8 mouse cellular contexts compared by ENCODE assay signal in genomic region chrX:71214441-71215112, GRCm38 (mm10). TPM values are rescaled to one million over a fixed set of nuclear protein-coding genes. Genes with fewer than 3 reads are reported as not detected.
DNase-seq lines count a peak whose midpoint lies in the region; ATAC-seq and TF ChIP-seq lines count a peak whose summit lies in the region.

No protein-coding gene starts in this region.

- H3K36me3 ChIP-seq in forebrain, embryonic 10.5 days (replicated peaks), result no peaks in the 10 kb centered on the region
- no peaks in the 10 kb centered on the region for H3K36me3 ChIP-seq in heart, embryonic 15.5 days
- no peaks in the 10 kb centered on the region for H3K36me3 ChIP-seq in liver, embryonic 14.5 days (replicated peaks; ENCODE audit: control insufficient read depth, insufficient read depth, low read depth)
- no peaks in the 10 kb centered on the region for H3K36me3 ChIP-seq in neural tube, embryonic 11.5 days (ENCODE audit: control insufficient read depth, insufficient read depth, low read length)
- H3K36me3 ChIP-seq in testis, adult 2 months (ENCODE audit: control insufficient read depth, insufficient read depth, low read length), result no peaks in the 10 kb centered on the region

- H3K9me3 ChIP-seq in forebrain, embryonic 10.5 days, result no peaks in the 10 kb centered on the region
- H3K9me3 ChIP-seq in heart, embryonic 15.5 days (replicated peaks), result no peaks in the 10 kb centered on the region
- no peaks in the 10 kb centered on the region for H3K9me3 ChIP-seq in liver, embryonic 14.5 days (ENCODE audit: control insufficient read depth, low read length)
- H3K9me3 ChIP-seq in neural tube, embryonic 11.5 days (ENCODE audit: control insufficient read depth, low read length), result no peaks in the 10 kb centered on the region

- peak overlapping the region; percentile 56 for H3K9ac ChIP-seq in heart, embryonic 15.5 days
- peak overlapping the region; percentile 35 for H3K9ac ChIP-seq in liver, embryonic 14.5 days (replicated peaks)
- H3K9ac ChIP-seq in neural tube, embryonic 11.5 days (ENCODE audit: low read length), result no peak overlapping the region

- ATAC-seq in heart, embryonic 15.5 days (replicated peaks; ENCODE audit: insufficient number of reproducible peaks, insufficient read depth, low FRiP score, low read depth), result peak; percentile 99
- ATAC-seq in liver, embryonic 14.5 days (ENCODE audit: insufficient read depth), result peak; percentile 93
- ATAC-seq in neural tube, embryonic 11.5 days (ENCODE audit: insufficient read depth, low FRiP score, low TSS enrichment), result peak; percentile 98

- peak; percentile 55 to 58 for DNase-seq in CD8-positive naive resting alpha-beta T cell, adult 2 months (ENCODE audit: low read depth in 2 of 2, low spot score in 2 of 2)
- DNase-seq in c-Kit-positive CD71-negative TER-119-negative erythroid progenitor cells, embryonic 14.5 days (ENCODE audit: low read depth), result peak; percentile 65
- DNase-seq in forebrain, embryonic 10.5 days (ENCODE audit: extremely low spot score, low spot score), result peak; percentile 83
- DNase-seq in kidney, postnatal 25 days, result peak; percentile 90 to 96
- peak; percentile 80 to 83 (median 82) for DNase-seq in liver, embryonic 14.5 days (ENCODE audit: low read depth in 3 of 3, low spot score in 3 of 3)
- DNase-seq in neural tube, embryonic 11.5 days (ENCODE audit: low spot score), result peak; percentile 85

- no peaks in the 10 kb centered on the region for H3K4me1 ChIP-seq in forebrain, embryonic 10.5 days
- no peaks in the 10 kb centered on the region for H3K4me1 ChIP-seq in heart, embryonic 15.5 days (replicated peaks)
- H3K4me1 ChIP-seq in liver, embryonic 14.5 days (replicated peaks; ENCODE audit: control insufficient read depth in 2 of 2, insufficient read depth in 2 of 2, low read length in 1 of 2), result peaks cover 0 to 7% of the 10 kb centered on the region in 2 experiments; a peak in 1 of 4 replicates
- H3K4me1 ChIP-seq in neural tube, embryonic 11.5 days (ENCODE audit: control insufficient read depth, insufficient read depth, low read length), result no peaks in the 10 kb centered on the region
- peaks cover 2% of the 10 kb centered on the region; the same call in 1 of the 2 replicates for H3K4me1 ChIP-seq in testis, adult 2 months (ENCODE audit: control insufficient read depth, insufficient read depth, low read length)

- H3K4me2 ChIP-seq in heart, embryonic 15.5 days, result peak overlapping the region; percentile 70
- peak overlapping the region; percentile 66 for H3K4me2 ChIP-seq in liver, embryonic 14.5 days (ENCODE audit: low read depth)
- peak overlapping the region; percentile 57 for H3K4me2 ChIP-seq in neural tube, embryonic 11.5 days (ENCODE audit: low read depth)

- H3K4me3 ChIP-seq in forebrain, embryonic 10.5 days, result peak overlapping the region; percentile 57
- H3K4me3 ChIP-seq in heart, embryonic 15.5 days, result peak overlapping the region; percentile 63
- peak overlapping the region; percentile 56 to 64 for H3K4me3 ChIP-seq in liver, embryonic 14.5 days (ENCODE audit: insufficient read depth in 1 of 2, low read depth in 2 of 2, low read length in 2 of 2)
- peak overlapping the region; percentile 40 for H3K4me3 ChIP-seq in neural tube, embryonic 11.5 days (ENCODE audit: low read depth, low read length)
- peak overlapping the region; percentile 91 for H3K4me3 ChIP-seq in testis, adult 2 months (ENCODE audit: control insufficient read depth, low read depth, low read length)

- TF ChIP-seq POLR2A in testis, adult 2 months (IDR thresholded peaks at IDR 0.05; ENCODE audit: control insufficient read depth, low read depth, low read length), result peak; percentile 23; the same call in 1 of the 2 replicates

- peak overlapping the region; percentile 44; the same call in 1 of the 2 replicates for H3K27ac ChIP-seq in forebrain, embryonic 10.5 days
- H3K27ac ChIP-seq in heart, embryonic 15.5 days, result no peak overlapping the region
- H3K27ac ChIP-seq in liver, embryonic 14.5 days, result no peak overlapping the region
- no peak overlapping the region for H3K27ac ChIP-seq in neural tube, embryonic 11.5 days (ENCODE audit: low read depth, low read length)
- peak overlapping the region; percentile 87 for H3K27ac ChIP-seq in testis, adult 2 months (ENCODE audit: control insufficient read depth, insufficient read depth, low read depth, low read length)

- H3K27me3 ChIP-seq in forebrain, embryonic 10.5 days (ENCODE audit: poor library complexity, severe bottlenecking), result peaks cover 12% of the 10 kb centered on the region
- no peaks in the 10 kb centered on the region for H3K27me3 ChIP-seq in heart, embryonic 15.5 days
- no peaks in the 10 kb centered on the region for H3K27me3 ChIP-seq in liver, embryonic 14.5 days (ENCODE audit: control insufficient read depth, insufficient read depth, low read length)
- no peaks in the 10 kb centered on the region for H3K27me3 ChIP-seq in neural tube, embryonic 11.5 days (ENCODE audit: control insufficient read depth, insufficient read depth, low read length)
- H3K27me3 ChIP-seq in testis, adult 2 months (ENCODE audit: control insufficient read depth, insufficient read depth, low read length), result no peaks in the 10 kb centered on the region

- WGBS in forebrain, embryonic 10.5 days, result 23% methylated on average over 19 of the region's 20 CpGs
- 15% methylated on average over 20 of the region's 20 CpGs for WGBS in heart, embryonic 15.5 days
- WGBS in liver, embryonic 14.5 days (ENCODE audit: insufficient replicate concordance), result 9% methylated on average over 20 of the region's 20 CpGs
- WGBS in neural tube, embryonic 11.5 days, result 11% methylated on average over 19 of the region's 20 CpGs

- TF ChIP-seq EP300 in liver, embryonic 14.5 days (IDR thresholded peaks at IDR 0.05; ENCODE audit: low read depth), result no peak

- no peak for TF ChIP-seq CTCF in liver, embryonic 14.5 days (IDR thresholded peaks at IDR 0.05; ENCODE audit: low read depth)
- no peak for TF ChIP-seq CTCF in testis, adult 2 months (IDR thresholded peaks at IDR 0.05; ENCODE audit: control insufficient read depth, insufficient read depth, insufficient replicate concordance, low read depth, low read length)

RNA-seq across cellular contexts. Expression of gene Mtm1, which starts 4.0 kb away (rescaled TPM):
- polyA plus RNA-seq in forebrain, embryonic 10.5 days (2016; fragmentation: Nextera tagmentation; extraction: Ambion mirVana), result 3.1 and 3.7 TPM in 2 replicates
- 4.3 and 5.0 TPM in 2 replicates for polyA plus RNA-seq in heart, embryonic 15.5 days (2015; fragmentation: Nextera tagmentation; extraction: Ambion mirVana)
- polyA plus RNA-seq in liver, embryonic 14.5 days (2012; rRNA removed), result 0.86 and 1.8 TPM in 2 replicates
- 3.2 and 3.6 TPM in 2 replicates for polyA plus RNA-seq in liver, embryonic 14.5 days (2014; fragmentation: Nextera tagmentation; extraction: Ambion mirVana)
- 3.4 and 5.1 TPM in 2 replicates for polyA plus RNA-seq in neural tube, embryonic 11.5 days (2014; fragmentation: Nextera tagmentation; extraction: Ambion mirVana)
- 2.6 and 3.9 TPM in 2 replicates for polyA plus RNA-seq in testis, adult 2 months (2012; rRNA removed)

Comparison
In these comparisons a context has a peak if more than half of its experiments do, and no peak if none do; other contexts are left out.
1. H3K27ac ChIP-seq: peak in forebrain, embryonic 10.5 days (single experiment) and testis, adult 2 months (single experiment); none in heart, embryonic 15.5 days (single experiment), liver, embryonic 14.5 days (single experiment) and neural tube, embryonic 11.5 days (single experiment).
2. H3K4me3 ChIP-seq: peak in every context shown above with its lines; median percentile 91 in testis, adult 2 months; 63 in heart, embryonic 15.5 days; 60 in liver, embryonic 14.5 days; 57 in forebrain, embryonic 10.5 days; 40 in neural tube, embryonic 11.5 days.
3. Peak in every context shown above with its lines, with median percentiles within 50 percentile points of each other: DNase-seq, ATAC-seq and H3K4me2 ChIP-seq.